Mouse (Mus musculus) lung, postnatal 14 days (tissue): ENCODE data around the gene Bcan.

Experiments
- DNase-seq: peaks from one replicate; pipeline ENCODE4 v3.0.0; 2021

The Bcan gene

GRCm38 (mm10) chr3:87971489-87972202 lies 28.4 kb downstream of the Bcan start:
- no peak for DNase-seq

- peak; percentile 83 for DNase-seq
Measured at GRCm38 (mm10) chr3:87970939-87971488, 29.0 kb downstream of the Bcan start, which contains the start of gene Nes. Gene Nes, plus strand, starts transcription at chr3:87971078.

- peak; percentile 76 for DNase-seq
Measured at GRCm38 (mm10) chr3:87970184-87970938, 29.7 kb downstream of the Bcan start.

GRCm38 (mm10) chr3:87960586-87961191 lies 39.3 kb downstream of the Bcan start:
- peak; percentile 89 for DNase-seq

GRCm38 (mm10) chr3:87960191-87960585 lies 39.8 kb downstream of the Bcan start:
- no peak for DNase-seq

GRCm38 (mm10) chr3:87959371-87959770 lies 40.7 kb downstream of the Bcan start:
- DNase-seq: no peak

GRCm38 (mm10) chr3:87958967-87959366 lies 41.1 kb downstream of the Bcan start:
- DNase-seq: no peak

- no peak for DNase-seq
Measured at GRCm38 (mm10) chr3:87958476-87958875, 41.6 kb downstream of the Bcan start.

GRCm38 (mm10) chr3:87958056-87958455 lies 42.0 kb downstream of the Bcan start:
- no peak for DNase-seq

- DNase-seq: no peak
Measured at GRCm38 (mm10) chr3:87952440-87952839, 47.6 kb downstream of the Bcan start.

- no peak for DNase-seq
Measured at GRCm38 (mm10) chr3:87951946-87952345, 48.1 kb downstream of the Bcan start.

- no peak for DNase-seq
Measured at GRCm38 (mm10) chr3:87949955-87950515, 50.0 kb downstream of the Bcan start.

- DNase-seq: no peak
Measured at GRCm38 (mm10) chr3:87949266-87949954, 50.6 kb downstream of the Bcan start.

GRCm38 (mm10) chr3:87948378-87949265 lies 51.4 kb downstream of the Bcan start, which contains the start of gene Crabp2:
Gene Crabp2, plus strand, starts transcription at chr3:87948666.
- no peak for DNase-seq

GRCm38 (mm10) chr3:87947811-87948199 lies 52.2 kb downstream of the Bcan start:
- no peak for DNase-seq

GRCm38 (mm10) chr3:87947056-87947810 lies 52.8 kb downstream of the Bcan start:
- DNase-seq: no peak

- DNase-seq: no peak
Measured at GRCm38 (mm10) chr3:87946541-87946860, 53.5 kb downstream of the Bcan start.

- DNase-seq: no peak
Measured at GRCm38 (mm10) chr3:87945781-87946540, 54.1 kb downstream of the Bcan start.

GRCm38 (mm10) chr3:87944838-87945600 lies 55.0 kb downstream of the Bcan start:
- no peak for DNase-seq
